ENCODE assay signal across 9 mouse cellular contexts in the genomic region with DNA sequence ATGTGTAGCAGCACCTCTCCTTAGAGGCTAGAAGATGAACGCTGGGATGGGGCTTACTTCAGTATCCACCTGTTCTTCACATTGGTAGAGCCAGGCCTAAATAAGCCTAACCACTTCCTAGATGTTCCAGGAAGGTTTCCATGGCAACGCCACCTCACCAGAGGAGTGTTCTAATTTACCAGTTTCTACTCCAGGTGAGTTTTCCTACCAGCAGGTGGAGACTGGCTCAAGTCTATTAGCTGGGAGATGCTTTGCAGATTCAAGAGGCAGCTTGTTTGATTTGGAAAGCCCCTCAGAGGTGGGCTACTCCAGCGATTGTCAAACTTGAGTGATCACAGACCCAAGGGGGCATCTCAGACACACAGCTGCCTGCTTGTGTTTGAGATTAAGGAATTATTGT.
A peak's percentile ranks its signal among the peaks of the same experiment; 100 is the strongest.
DNase-seq lines count a peak whose midpoint lies in the region; ATAC-seq lines count a peak whose summit lies in the region.
"Had no signal": no experiment of that assay in that cellular context is flagged by ENCODE, and none has a peak within 500 bp of the region (broad histone marks: within the 10 kb centered on the region; RNA-seq: fewer than 3 reads in every experiment).

No protein-coding gene starts in this region.

- H3K36me3 ChIP-seq in intestine, embryonic 14.5 days (ENCODE audit: control insufficient read depth, insufficient read depth, low read length) = no peaks in the 10 kb centered on the region
- H3K36me3 ChIP-seq in intestine, embryonic 16.5 days (ENCODE audit: control insufficient read depth, insufficient read depth, low read length) = no peaks in the 10 kb centered on the region
- no peaks in the 10 kb centered on the region for H3K36me3 ChIP-seq in hindbrain, embryonic 15.5 days
- H3K36me3 ChIP-seq: heart, embryonic 13.5 days had no signal

- intact Hi-C loops in left cerebral cortex, postnatal 4 days (cut with DNase I) = no loop called here

- H3K27me3 ChIP-seq in intestine, embryonic 14.5 days (replicated peaks; ENCODE audit: control insufficient read depth, insufficient read depth, low read length) = no peaks in the 10 kb centered on the region
- H3K27me3 ChIP-seq in intestine, embryonic 16.5 days (replicated peaks; ENCODE audit: control insufficient read depth, insufficient read depth, low read length) = no peaks in the 10 kb centered on the region
- H3K27me3 ChIP-seq in hindbrain, embryonic 15.5 days = no peaks in the 10 kb centered on the region
- H3K27me3 ChIP-seq: heart, embryonic 13.5 days had no signal

- H3K9ac ChIP-seq in intestine, embryonic 14.5 days (ENCODE audit: low read length) = no peak overlapping the region
- no peak overlapping the region for H3K9ac ChIP-seq in intestine, embryonic 16.5 days (ENCODE audit: low read depth, low read length)
- H3K9ac ChIP-seq in hindbrain, embryonic 15.5 days = no peak overlapping the region
- H3K9ac ChIP-seq: heart, embryonic 13.5 days had no signal

- no peak overlapping the region for H3K4me3 ChIP-seq in intestine, embryonic 14.5 days (ENCODE audit: low read depth, low read length)
- H3K4me3 ChIP-seq in intestine, embryonic 16.5 days (ENCODE audit: low read length) = no peak overlapping the region
- no peak overlapping the region for H3K4me3 ChIP-seq in hindbrain, embryonic 15.5 days
- H3K4me3 ChIP-seq: heart, embryonic 13.5 days had no signal

- peak; percentile 60 for DNase-seq in intestine, embryonic 14.5 days (ENCODE audit: low spot score)
- peak; percentile 11 for DNase-seq in cerebellum, adult 11-12 months
- peak; percentile 50 for DNase-seq in left cerebral cortex, postnatal 4 days
- DNase-seq in adrenal gland, adult (ENCODE audit: inconsistent age in 2 of 2, low spot score in 1 of 2) = no peak
- DNase-seq in urinary bladder, postnatal 4 days (ENCODE audit: low spot score in 2 of 2) = no peak
- DNase-seq in ovary, postnatal 10 days (ENCODE audit: low spot score) = no peak

- ATAC-seq in intestine, embryonic 14.5 days (replicated peaks; ENCODE audit: low FRiP score, low TSS enrichment, low read depth) = no peak
- no peak for ATAC-seq in intestine, embryonic 16.5 days
- ATAC-seq in hindbrain, embryonic 15.5 days (ENCODE audit: low FRiP score, low read depth) = peak; percentile 60

- WGBS in intestine, embryonic 14.5 days = 53% methylated on average over 3 of the region's 3 CpGs
- 49% methylated on average over 3 of the region's 3 CpGs for WGBS in intestine, embryonic 16.5 days
- 46% methylated on average over 3 of the region's 3 CpGs for WGBS in hindbrain, embryonic 15.5 days

- H3K4me1 ChIP-seq in intestine, embryonic 14.5 days (replicated peaks; ENCODE audit: control insufficient read depth, insufficient read depth, low read length) = no peaks in the 10 kb centered on the region
- H3K4me1 ChIP-seq in intestine, embryonic 16.5 days (ENCODE audit: control insufficient read depth, insufficient read depth, low read length) = no peaks in the 10 kb centered on the region
- H3K4me1 ChIP-seq in hindbrain, embryonic 15.5 days (replicated peaks) = peaks cover 23% of the 10 kb centered on the region
- H3K4me1 ChIP-seq: heart, embryonic 13.5 days had no signal

- H3K4me2 ChIP-seq in intestine, embryonic 14.5 days (ENCODE audit: low read length) = no peak overlapping the region
- no peak overlapping the region for H3K4me2 ChIP-seq in intestine, embryonic 16.5 days (ENCODE audit: low read depth, low read length)
- H3K4me2 ChIP-seq in hindbrain, embryonic 15.5 days = no peak overlapping the region
- H3K4me2 ChIP-seq: heart, embryonic 13.5 days had no signal

- no peak overlapping the region for H3K27ac ChIP-seq in intestine, embryonic 14.5 days (ENCODE audit: low read depth)
- no peak overlapping the region for H3K27ac ChIP-seq in intestine, embryonic 16.5 days (ENCODE audit: low read length)
- H3K27ac ChIP-seq in hindbrain, embryonic 15.5 days (replicated peaks) = no peak overlapping the region
- H3K27ac ChIP-seq: heart, embryonic 13.5 days had no signal

- H3K9me3 ChIP-seq in intestine, embryonic 14.5 days (ENCODE audit: control insufficient read depth, low read length) = no peaks in the 10 kb centered on the region
- no peaks in the 10 kb centered on the region for H3K9me3 ChIP-seq in intestine, embryonic 16.5 days (ENCODE audit: control insufficient read depth, low read length)
- no peaks in the 10 kb centered on the region for H3K9me3 ChIP-seq in hindbrain, embryonic 15.5 days
- H3K9me3 ChIP-seq: heart, embryonic 13.5 days had no signal

Comparison
In these comparisons a context has a peak if more than half of its experiments do, and no peak if none do; other contexts are left out.
1. DNase-seq: peak in intestine, embryonic 14.5 days (single experiment), cerebellum, adult 11-12 months (single experiment) and left cerebral cortex, postnatal 4 days (single experiment); none in adrenal gland, adult (0 of 2), urinary bladder, postnatal 4 days (0 of 2) and ovary, postnatal 10 days (single experiment).